Mouse (Mus musculus) liver, embryonic 14.5 days (tissue): ENCODE measurements around the gene Ptger4.
A peak's percentile ranks its signal among the peaks of the same experiment; 100 is the strongest.

Source experiments
- CTCF ChIP-seq: IDR thresholded peaks from 2 replicates; pipeline ENCODE4 v1.5.1; 2016; ENCODE audit warnings: antibody characterized with exemption, low read depth, control low read depth
- EP300 ChIP-seq: IDR thresholded peaks from 2 replicates; pipeline ENCODE4 v1.6.1; 2016; ENCODE audit warnings: antibody characterized with exemption, low read depth

DNA sequence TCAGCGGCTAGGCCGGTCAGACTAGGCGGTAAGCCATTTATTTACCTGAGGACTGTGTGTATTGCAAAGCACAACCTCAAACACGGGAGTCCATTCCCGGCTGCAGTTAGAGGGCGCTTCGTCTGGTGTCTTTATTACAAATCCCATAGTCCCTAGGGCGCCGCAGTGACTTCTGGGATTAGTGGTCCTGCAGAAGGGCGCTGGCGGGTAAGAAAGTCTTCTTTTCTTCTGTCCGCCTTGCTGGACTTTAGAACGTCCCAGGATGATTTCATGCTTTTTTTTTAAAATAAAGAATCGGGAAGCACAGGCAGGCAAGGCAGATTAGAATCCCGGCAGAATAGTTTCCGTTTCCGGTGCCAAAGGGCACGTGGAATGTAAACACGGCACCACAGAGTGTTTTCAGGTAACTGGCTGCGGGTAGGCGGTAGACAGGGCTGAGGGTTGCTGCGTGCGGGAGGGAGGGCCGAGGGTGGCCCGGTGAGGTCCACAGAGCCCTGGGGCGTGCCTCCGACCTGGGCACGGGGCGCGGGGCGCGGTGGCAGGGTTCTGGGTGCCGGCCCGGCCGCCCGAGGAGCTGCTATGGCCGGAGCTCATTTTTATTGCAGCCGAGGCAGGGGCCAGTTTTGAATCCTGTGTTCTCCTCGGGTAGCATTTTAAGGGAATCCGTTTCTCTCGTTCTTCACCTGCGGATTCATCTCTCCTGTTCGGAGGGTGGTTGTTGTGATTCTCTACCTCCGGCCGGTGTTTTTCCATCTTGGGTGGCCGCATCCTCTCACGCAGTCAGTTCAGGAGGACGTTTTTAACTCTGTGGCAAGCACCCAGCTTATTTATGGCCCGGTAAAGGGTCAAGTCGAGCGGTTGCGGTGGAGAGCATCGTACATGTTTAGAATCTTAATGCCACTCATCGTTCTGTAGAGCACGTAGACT lies 58.4 kb downstream of the Ptger4 start, which contains the start of gene Ttc33:
- TF ChIP-seq CTCF (peak; percentile 50), EP300 (no peak)
